Mouse (Mus musculus) frontal cortex, postnatal 10 days (tissue): Measurements from ENCODE around the gene Cnnm3.

ENCODE experiments used
- DNase-seq, 2 experiments: peaks; one replicate each; pipeline ENCODE4 v3.0.0; 2022; ENCODE audit warnings: low spot score in 2 of 2, mixed read lengths in 1 of 2

Cnnm3 gene

GRCm38 (mm10) chr1:36497312-36497711 is 14.4 kb upstream of the Cnnm3 start:
- DNase-seq = no peak

GRCm38 (mm10) chr1:36501261-36501660 is 10.4 kb upstream of the Cnnm3 start:
- peak in 1 of 2 experiments; percentile 65 for DNase-seq

DNA sequence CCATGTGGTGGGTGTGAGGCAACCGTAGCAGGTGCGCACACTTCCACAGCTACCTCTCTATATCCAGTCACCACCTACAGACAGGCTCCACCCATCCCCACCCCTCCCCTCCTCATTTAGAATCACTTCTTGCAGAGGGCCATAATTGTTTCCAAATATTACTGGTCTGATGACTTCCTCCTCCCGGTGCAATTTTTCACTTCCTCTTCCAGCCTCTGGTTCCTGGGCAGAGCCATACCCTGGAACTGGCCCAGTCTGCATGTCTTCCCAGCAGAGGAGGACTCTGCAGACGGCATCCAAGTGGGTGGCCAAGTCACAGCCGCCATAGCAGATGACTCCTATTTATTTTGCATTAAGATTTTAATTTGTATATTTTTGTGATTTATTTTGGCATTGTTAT is 3.4 kb upstream of the Cnnm3 start:
- DNase-seq = no peak

DNA sequence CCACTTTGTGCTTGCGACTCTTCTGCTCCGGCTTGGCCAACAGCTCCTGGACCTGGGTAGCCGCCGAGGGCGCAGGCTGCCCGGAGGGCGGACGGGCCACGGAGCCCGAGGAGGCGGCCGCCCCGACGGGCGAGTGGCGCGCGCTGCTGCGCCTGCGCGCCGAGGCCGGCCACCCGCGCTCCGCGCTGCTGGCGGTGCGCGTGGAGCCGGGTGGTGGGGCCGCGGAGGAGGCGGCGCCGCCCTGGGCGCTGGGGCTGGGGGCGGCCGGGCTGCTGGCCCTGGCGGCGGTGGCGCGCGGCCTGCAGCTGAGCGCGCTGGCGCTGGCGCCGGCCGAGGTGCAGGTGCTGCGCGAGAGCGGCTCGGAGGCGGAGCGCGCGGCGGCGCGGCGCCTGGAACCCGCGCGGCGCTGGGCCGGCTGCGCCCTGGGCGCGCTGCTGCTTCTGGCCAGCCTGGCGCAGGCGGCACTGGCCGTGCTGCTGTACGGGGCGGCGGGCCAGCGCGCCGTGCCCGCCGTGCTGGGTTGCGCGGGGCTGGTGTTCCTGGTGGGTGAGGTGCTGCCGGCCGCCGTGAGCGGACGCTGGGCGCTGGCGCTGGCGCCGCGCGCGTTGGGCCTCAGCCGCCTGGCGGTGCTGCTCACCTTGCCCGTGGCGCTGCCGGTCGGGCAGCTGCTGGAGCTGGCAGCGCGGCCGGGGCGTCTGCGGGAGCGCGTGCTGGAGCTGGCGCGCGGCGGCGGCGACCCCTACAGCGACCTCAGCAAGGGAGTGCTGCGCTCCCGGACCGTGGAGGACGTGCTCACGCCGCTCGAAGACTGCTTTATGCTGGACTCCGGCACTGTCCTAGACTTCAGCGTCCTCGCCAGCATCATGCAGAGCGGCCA is 660 bp downstream of the Cnnm3 start:
- DNase-seq = peak in 1 of 2 experiments; percentile 51

- no peak for DNase-seq
Observed at GRCm38 (mm10) chr1:36512966-36513280, 1.3 kb downstream of the Cnnm3 start.

- no peak for DNase-seq
Observed at GRCm38 (mm10) chr1:36513310-36513709, 1.6 kb downstream of the Cnnm3 start.

DNA sequence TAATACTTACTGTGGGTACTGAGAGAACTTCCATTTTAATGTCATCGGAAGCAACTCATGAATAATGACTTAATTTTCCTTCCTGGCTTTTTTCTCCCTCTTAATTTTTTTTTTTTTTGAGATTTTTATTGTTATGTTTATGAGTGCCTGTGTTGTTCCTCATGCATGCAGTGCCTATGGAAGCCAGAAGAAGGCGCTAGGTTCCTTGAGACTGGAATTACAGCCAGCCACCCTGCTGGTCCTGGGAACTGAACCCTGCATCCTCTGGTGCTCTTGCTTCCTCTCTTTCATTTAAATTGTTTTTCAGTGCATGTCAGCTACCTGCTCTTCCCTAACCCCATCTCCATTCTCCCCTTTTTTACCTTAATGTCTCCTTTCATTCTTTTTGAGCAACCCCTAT is 2.1 kb downstream of the Cnnm3 start:
- no peak for DNase-seq

DNA sequence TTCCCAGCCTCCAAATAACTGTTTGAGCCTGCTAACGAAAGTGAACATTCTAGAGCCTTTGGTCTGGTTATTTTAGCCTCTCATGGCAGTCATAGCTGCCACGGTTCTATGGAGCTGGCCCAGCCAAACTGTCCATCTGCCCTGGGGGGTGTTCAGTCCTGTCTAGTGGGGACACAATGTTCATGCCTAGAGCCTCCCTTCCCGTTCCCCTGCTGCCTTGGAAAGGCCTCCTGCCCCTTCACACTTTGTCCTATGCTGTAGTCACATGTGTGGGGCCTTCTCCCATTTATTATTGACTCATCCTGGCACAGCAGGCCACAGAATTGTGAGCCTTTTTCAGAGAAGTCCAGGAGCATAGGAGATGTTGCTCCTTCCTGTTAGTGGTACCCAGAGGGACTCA is 6.6 kb downstream of the Cnnm3 start:
- no peak for DNase-seq

DNA sequence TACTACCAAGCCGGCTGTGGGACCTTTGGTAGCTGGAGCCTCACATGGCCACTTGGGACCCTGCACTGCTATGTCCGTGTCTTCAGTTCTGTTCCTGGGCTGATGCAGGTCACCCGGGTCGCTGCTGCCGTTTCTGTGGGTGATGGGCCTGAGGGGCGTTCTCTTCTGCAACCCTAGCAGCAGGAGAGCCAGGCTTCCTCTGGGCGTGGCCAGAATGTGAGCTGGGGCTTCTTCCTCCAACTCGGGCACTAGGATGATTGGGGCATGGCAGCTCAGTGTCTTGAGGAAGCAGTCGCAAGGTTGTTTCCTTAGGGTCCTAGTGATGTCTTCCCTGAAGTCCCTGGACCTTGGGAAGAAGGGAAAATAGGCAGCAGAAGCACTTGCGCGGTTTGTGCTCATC is 8.0 kb downstream of the Cnnm3 start:
- no peak for DNase-seq

DNA sequence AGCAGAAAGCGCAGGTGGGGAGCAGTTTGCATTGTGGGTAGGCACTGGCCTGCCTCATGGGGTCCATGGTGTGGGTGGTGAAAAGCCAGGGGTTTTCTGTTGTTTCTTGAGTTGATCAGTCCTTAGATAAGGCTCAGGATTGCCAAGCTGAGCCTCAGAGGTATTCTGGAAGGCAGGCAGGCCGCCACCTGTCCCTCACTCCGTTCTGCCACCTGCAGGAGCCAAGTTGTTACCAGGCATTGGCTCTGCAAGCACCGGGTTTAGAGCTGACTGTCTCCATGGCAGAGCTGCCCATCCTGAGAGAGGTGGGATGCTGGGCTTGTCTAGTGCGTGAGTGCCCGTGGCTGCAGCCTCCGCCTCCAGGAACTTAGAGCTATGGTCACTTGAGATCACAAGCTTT is 10.5 kb downstream of the Cnnm3 start:
- no peak for DNase-seq

GRCm38 (mm10) chr1:36523332-36524013 is 11.8 kb downstream of the Cnnm3 start:
- no peak for DNase-seq

- no peak for DNase-seq
Observed at GRCm38 (mm10) chr1:36524058-36524457, 12.4 kb downstream of the Cnnm3 start.

GRCm38 (mm10) chr1:36525774-36526173 is 14.1 kb downstream of the Cnnm3 start:
- no peak for DNase-seq

- DNase-seq = no peak
Observed at GRCm38 (mm10) chr1:36526903-36527302, 15.2 kb downstream of the Cnnm3 start.

DNA sequence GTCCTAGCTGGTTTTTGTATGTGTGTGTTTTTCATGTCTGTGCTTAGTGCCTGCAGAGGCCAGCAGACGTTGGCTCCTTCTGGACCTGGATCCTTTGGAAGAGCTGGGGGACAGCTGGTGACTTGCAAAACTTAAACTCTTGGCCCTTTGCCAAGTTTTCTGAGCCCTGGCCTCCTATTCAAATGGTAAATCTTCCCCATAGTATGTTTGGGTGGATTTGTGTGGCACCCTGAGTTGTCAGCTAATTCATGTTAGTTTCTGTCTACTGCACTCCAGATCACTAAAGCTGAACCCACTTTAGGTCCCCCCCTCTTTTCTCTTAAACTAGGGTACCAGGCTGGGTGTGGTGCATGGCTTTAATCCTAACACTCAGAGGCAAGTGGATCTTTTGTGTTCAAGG is 16.7 kb downstream of the Cnnm3 start:
- DNase-seq = no peak

GRCm38 (mm10) chr1:36529274-36529673 is 17.6 kb downstream of the Cnnm3 start:
- DNase-seq = no peak

DNA sequence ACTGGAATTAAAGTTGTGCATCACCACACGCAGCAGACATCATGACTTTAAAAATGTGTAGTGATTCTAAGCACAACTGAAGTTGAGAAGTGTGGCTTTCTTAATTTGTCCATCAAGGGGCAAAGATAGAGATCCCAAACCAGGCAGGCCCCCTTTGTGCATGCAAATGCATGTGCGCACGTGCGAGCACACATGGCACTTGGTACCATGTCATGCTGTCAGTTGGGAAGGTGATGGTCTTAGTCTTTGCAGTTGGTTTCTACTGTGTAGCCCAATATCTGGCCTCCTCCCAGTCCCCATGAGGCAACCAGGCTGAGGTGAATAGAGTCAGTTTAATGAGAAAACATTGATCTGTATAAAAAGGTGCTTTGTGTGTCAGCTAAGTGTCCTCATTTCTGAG is 18.2 kb downstream of the Cnnm3 start:
- no peak for DNase-seq

DNA sequence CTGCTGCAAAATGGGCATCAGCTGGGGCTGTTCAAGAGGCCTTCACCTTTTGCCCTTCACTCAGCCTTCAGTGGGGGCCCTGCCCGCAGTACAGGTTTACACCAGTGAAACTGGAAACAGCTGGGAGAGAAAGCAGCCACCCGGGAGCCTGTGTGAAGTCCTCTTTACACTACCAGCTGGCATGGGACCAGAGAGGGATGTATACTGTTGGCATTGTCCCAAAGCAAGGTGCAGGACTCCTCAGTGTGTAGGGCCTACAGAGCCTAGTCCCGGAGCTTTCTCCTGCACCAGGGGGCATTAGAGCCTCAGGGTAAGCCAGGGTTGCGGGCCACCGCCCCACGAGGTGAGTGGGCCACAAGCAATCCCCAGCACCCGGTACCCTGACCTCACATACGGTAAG is 18.8 kb downstream of the Cnnm3 start:
- no peak for DNase-seq

- DNase-seq = no peak
Observed at GRCm38 (mm10) chr1:36530962-36531361, 19.3 kb downstream of the Cnnm3 start.

GRCm38 (mm10) chr1:36531461-36531860 is 19.8 kb downstream of the Cnnm3 start:
- DNase-seq = no peak

DNA sequence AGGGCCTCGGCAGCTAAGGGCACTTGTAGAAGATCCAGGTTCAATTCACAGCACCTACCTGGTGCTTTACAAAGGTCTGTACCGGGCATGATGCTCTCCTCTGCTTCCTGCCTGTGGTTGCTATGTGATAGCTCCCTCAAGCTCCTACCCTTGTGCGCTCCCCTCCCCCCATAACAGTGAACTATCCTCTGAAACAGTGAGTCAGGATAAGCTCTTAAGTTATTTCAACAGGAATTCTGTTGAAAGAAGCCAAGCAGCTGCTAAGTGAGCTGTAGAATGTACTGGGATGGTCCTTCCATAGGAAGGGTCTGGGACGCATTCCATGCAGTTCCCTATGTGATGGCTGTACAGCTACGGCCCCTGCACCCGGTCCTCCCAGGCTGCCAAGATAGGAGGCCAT is 21.9 kb downstream of the Cnnm3 start:
- no peak for DNase-seq

GRCm38 (mm10) chr1:36534595-36535058 is 23.0 kb downstream of the Cnnm3 start:
- no peak for DNase-seq
